Mouse (Mus musculus) hindbrain, embryonic 14.5 days (tissue): ENCODE measurements at regions not wholly inside any gene's neighbourhood (a gene's known extent, or its start where the extent isn't known, plus 50 kb on each side); places are given as distances from the start of the nearest gene placed in this dataset.
"Not testable (repeated sequence)": the region's sequence is repeated elsewhere in the genome, so short reads cannot be mapped to it uniquely, and the experiment has no call there.

Source experiments
- ATAC-seq: fragments of 200-750 bp; cut with Nextera tagmentation; 2 replicates; pipeline ENCODE4 v1.8.0; 2017; ENCODE audit warnings: moderate number of reproducible peaks, mild to moderate bottlenecking, moderate TSS enrichment, moderate library complexity; ENCODE audit not compliant: low FRiP score
- DNase-seq: peaks from one replicate; pipeline ENCODE4 v3.0.0-alpha.2; 2015; ENCODE audit warnings: low spot score
- H3K27ac ChIP-seq: fragments of 300-500 bp; sonication (generic); 2 replicates; pipeline ENCODE4 v1.5.1; 2014; ENCODE audit warnings: mild to moderate bottlenecking, moderate library complexity
- H3K27me3 ChIP-seq: fragments of 300-500 bp; sonication (generic); 2 replicates; pipeline ENCODE4 v1.6.1; 2014; ENCODE audit warnings: mild to moderate bottlenecking, low read length, mixed read lengths; ENCODE audit not compliant: control insufficient read depth, insufficient read depth
- H3K36me3 ChIP-seq: fragments of 300-500 bp; sonication (generic); replicated peaks from 2 replicates; pipeline ENCODE4 v1.6.1; 2014; ENCODE audit not compliant: control insufficient read depth, insufficient read depth
- H3K4me1 ChIP-seq: fragments of 300-500 bp; sonication (generic); replicated peaks from 2 replicates; pipeline ENCODE4 v1.6.1; 2014; ENCODE audit warnings: antibody characterized with exemption, low read length, mixed read lengths; ENCODE audit not compliant: control insufficient read depth, insufficient read depth
- H3K4me2 ChIP-seq: fragments of 300-500 bp; sonication (generic); replicated peaks from 2 replicates; pipeline ENCODE4 v1.6.1; 2014; ENCODE audit warnings: mild to moderate bottlenecking, moderate library complexity
- H3K4me3 ChIP-seq: fragments of 300-500 bp; sonication (generic); replicated peaks from 2 replicates; pipeline ENCODE4 v1.5.1; 2014; ENCODE audit warnings: mild to moderate bottlenecking, low read length
- H3K9ac ChIP-seq: fragments of 300-500 bp; sonication (generic); 2 replicates; pipeline ENCODE4 v1.6.1; 2014
- H3K9me3 ChIP-seq: fragments of 300-500 bp; sonication (generic); 2 replicates; pipeline ENCODE4 v1.6.1; 2016; ENCODE audit warnings: low read length; ENCODE audit not compliant: control insufficient read depth
- WGBS: fragments of 180-500 bp; shearing (Covaris S2); extraction: QIAGEN DNeasy Blood & Tissue Kit; methylation state at CpG from one replicate; pipeline ENCODE4 v1.1.7; 2014; 5-methylcytosine and 5-hydroxymethylcytosine counted together

DNA sequence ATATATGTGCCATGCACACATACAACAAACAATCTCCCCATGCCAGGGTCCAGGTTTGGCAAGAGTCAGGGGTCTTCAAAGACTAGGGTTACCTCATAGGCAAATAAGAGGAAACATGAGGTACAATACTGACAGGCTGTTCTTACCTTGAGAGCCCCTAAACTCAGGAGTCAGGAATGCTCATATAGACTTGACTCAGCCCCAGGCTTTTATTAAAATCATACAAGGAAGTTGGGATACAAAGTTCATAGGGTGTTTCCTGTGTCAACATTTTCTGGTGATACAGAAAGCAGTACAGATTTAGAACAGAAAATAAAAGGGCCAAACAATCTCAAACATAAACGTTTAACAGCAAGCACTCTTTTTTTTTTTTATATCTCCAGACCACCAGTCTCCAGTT lies 2102.4 kb upstream of the Aga start:
- no peak overlapping the region for H3K9ac ChIP-seq
- no peaks in the 10 kb centered on the region; the same call in 1 of the 2 replicates for H3K9me3 ChIP-seq
- no peak overlapping the region for H3K4me2 ChIP-seq
- ATAC-seq = no peak
- WGBS = 64% methylated on average over 1 of the region's 1 CpGs
- H3K36me3 ChIP-seq = no peaks in the 10 kb centered on the region
- H3K27ac ChIP-seq = no peak overlapping the region
- DNase-seq = no peak
- H3K4me1 ChIP-seq = no peaks in the 10 kb centered on the region
- H3K4me3 ChIP-seq = no peak overlapping the region
- no peaks in the 10 kb centered on the region for H3K27me3 ChIP-seq

- DNase-seq (no peak), ATAC-seq (no peak)
- H3K9me3 ChIP-seq = no peaks in the 10 kb centered on the region
- WGBS = 54% methylated on average over 1 of the region's 1 CpGs
- no peaks in the 10 kb centered on the region for H3K4me1 ChIP-seq
- H3K36me3 ChIP-seq = no peaks in the 10 kb centered on the region
- no peaks in the 10 kb centered on the region for H3K27me3 ChIP-seq
- no peak overlapping the region for H3K4me2 ChIP-seq
- H3K27ac ChIP-seq = no peak overlapping the region
- H3K4me3 ChIP-seq = no peak overlapping the region
- no peak overlapping the region for H3K9ac ChIP-seq
Measured at GRCm38 (mm10) chr8:51428443-51428842, 2083.1 kb upstream of the Aga start.

GRCm38 (mm10) chr8:51428851-51429250 lies 2082.7 kb upstream of the Aga start:
- Histone ChIP-seq H3K36me3 (no peaks in the 10 kb centered on the region), H3K4me1 (no peaks in the 10 kb centered on the region), H3K4me3 (no peak overlapping the region), H3K27ac (no peak overlapping the region), H3K27me3 (no peaks in the 10 kb centered on the region), H3K9me3 (no peaks in the 10 kb centered on the region), H3K4me2 (no peak overlapping the region), H3K9ac (no peak overlapping the region)
- WGBS = 80% methylated on average over 3 of the region's 3 CpGs
- DNase-seq = no peak
- no peak for ATAC-seq

GRCm38 (mm10) chr8:51447636-51448035 lies 2063.9 kb upstream of the Aga start:
- no peaks in the 10 kb centered on the region for H3K4me1 ChIP-seq
- ATAC-seq (no peak), DNase-seq (no peak)
- H3K36me3 ChIP-seq = no peaks in the 10 kb centered on the region
- no peaks in the 10 kb centered on the region for H3K9me3 ChIP-seq
- H3K9ac ChIP-seq = no peak overlapping the region
- H3K27ac ChIP-seq = no peak overlapping the region
- no peak overlapping the region for H3K4me2 ChIP-seq
- no peaks in the 10 kb centered on the region for H3K27me3 ChIP-seq
- WGBS = 78% methylated on average over 5 of the region's 5 CpGs
- no peak overlapping the region for H3K4me3 ChIP-seq

DNA sequence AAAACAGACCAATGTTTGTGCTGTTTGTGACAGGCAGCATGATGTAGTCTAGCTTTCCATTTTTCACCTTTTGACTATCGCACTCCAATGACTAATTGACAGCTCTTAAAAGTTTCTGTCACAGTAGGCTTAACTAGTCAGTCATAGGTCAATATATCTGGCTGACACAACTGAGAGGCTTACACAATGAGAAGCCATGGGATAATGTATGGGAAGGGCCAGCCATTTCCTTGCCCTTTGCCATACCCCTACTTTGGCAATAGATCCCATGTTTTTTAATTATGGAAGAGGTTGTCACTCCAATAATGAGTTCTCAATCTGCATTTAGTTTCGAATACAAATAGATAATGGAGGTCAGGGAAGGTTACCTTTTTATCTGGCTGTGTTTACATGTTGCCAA lies 2062.9 kb upstream of the Aga start:
- no peak overlapping the region for H3K27ac ChIP-seq
- no peaks in the 10 kb centered on the region for H3K9me3 ChIP-seq
- WGBS = 59% methylated on average over 2 of the region's 2 CpGs
- no peak overlapping the region for H3K9ac ChIP-seq
- no peak for ATAC-seq
- no peak for DNase-seq
- H3K4me1 ChIP-seq = no peaks in the 10 kb centered on the region
- H3K27me3 ChIP-seq = no peaks in the 10 kb centered on the region
- H3K4me3 ChIP-seq = no peak overlapping the region
- no peaks in the 10 kb centered on the region for H3K36me3 ChIP-seq
- no peak overlapping the region for H3K4me2 ChIP-seq

DNA sequence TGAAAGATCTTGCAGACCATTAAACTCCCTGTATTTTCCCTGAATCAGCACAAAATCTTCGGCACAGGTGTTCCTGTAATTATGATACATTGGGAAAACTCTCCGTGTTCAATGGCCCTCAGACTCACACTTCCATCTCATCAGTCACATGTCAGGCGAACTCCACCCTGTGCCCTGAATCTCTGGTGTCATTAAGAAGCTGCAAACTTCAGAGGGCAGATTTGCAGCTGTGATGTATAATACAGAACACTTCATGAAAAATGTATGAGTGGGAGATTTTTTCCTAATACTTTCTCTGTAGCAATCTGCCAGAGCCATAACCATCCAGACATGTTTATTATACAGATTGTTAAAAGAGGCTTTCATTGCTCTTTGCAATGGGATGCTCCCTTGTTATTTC lies 2032.1 kb upstream of the Aga start:
- H3K9me3 ChIP-seq = no peaks in the 10 kb centered on the region
- no peaks in the 10 kb centered on the region for H3K36me3 ChIP-seq
- H3K27me3 ChIP-seq = no peaks in the 10 kb centered on the region
- H3K4me3 ChIP-seq = no peak overlapping the region
- ATAC-seq (no peak), DNase-seq (no peak)
- H3K4me1 ChIP-seq = no peaks in the 10 kb centered on the region
- no peak overlapping the region for H3K4me2 ChIP-seq
- 54% methylated on average over 3 of the region's 3 CpGs for WGBS
- no peak overlapping the region for H3K9ac ChIP-seq
- H3K27ac ChIP-seq = 0 out of 2 replicates have a peak overlapping the region, but pooled peaks have one; percentile 26

DNA sequence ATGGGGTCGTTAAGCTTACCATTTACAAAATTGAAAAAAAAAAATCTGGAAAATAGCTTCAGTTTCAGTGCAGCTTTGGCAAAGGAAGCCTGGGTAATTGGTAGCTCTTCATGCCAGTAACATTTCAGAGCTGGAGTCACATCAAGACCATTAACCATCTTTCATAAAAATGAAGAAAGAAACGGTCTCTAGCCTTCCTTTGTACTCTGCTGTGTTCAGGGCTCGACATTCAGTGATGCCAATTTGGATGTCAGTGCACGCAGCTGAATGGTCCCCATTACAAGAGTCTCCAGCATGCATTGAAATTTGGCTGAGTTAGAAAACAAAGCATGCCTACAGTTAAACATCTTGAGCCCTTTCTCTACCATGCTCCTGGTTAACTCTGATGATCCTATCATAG lies 2009.0 kb upstream of the Aga start:
- H3K4me1 ChIP-seq = no peaks in the 10 kb centered on the region
- no peak overlapping the region for H3K9ac ChIP-seq
- H3K27me3 ChIP-seq = no peaks in the 10 kb centered on the region
- no peaks in the 10 kb centered on the region for H3K36me3 ChIP-seq
- no peak overlapping the region for H3K4me2 ChIP-seq
- H3K9me3 ChIP-seq = no peaks in the 10 kb centered on the region
- no peak overlapping the region for H3K4me3 ChIP-seq
- DNase-seq (no peak), ATAC-seq (no peak)
- 61% methylated on average over 4 of the region's 4 CpGs for WGBS
- H3K27ac ChIP-seq = no peak overlapping the region

DNA sequence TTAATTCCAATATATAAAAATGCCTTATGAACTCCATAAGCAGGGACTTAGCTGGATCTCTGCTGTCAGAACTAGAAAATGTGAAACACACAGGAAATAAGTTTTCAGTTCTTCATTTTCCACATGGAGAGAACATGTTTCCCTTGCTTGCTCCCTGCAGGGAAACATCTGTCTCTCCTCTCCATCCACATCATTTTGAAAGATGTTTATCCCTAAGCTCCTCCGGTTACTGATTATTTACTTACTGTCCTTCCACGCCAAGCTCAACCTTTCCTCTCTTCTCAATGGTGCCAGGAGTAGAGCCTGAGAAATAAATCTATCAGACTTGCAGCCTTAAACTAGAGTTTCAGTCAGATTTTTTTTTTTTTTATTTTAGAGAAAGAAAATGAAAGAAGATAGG lies 1988.4 kb upstream of the Aga start:
- Histone ChIP-seq H3K9ac (no peak overlapping the region), H3K4me2 (no peak overlapping the region), H3K36me3 (no peaks in the 10 kb centered on the region), H3K9me3 (no peaks in the 10 kb centered on the region), H3K27me3 (no peaks in the 10 kb centered on the region), H3K27ac (no peak overlapping the region), H3K4me3 (no peak overlapping the region), H3K4me1 (no peaks in the 10 kb centered on the region)
- no peak for DNase-seq
- no peak for ATAC-seq
- WGBS = 75% methylated on average over 2 of the region's 2 CpGs

DNA sequence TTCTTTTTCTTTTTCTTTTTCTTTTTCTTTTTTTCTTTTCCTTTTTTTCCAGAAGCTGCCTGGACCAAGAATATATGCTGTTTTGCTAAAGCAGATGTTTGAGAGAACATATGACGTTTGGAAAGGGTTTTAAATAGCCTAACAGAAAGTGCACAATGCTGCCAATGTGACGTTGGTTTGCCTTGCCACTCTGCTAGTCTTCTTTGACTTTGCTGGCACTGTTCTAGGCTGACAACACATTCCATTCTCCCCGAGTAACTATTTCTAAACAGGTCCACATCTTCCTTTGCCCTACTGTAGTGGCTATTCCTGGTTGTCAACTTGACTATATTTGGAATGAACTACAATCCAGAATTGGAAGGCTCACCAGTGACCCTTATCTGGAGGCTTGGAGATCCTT lies 1958.4 kb upstream of the Aga start:
- H3K4me1 ChIP-seq, H3K27me3 ChIP-seq, H3K9me3 ChIP-seq, H3K36me3 ChIP-seq, H3K9ac ChIP-seq, H3K4me2 ChIP-seq, H3K4me3 ChIP-seq, ATAC-seq, H3K27ac ChIP-seq, DNase-seq: not testable (repeated sequence)
- 81% methylated on average over 3 of the region's 3 CpGs for WGBS
